Mouse (Mus musculus): ENCODE results near the gene Acap1. TPM values are rescaled to one million over a fixed set of nuclear protein-coding genes. Genes with fewer than 3 reads are reported as not detected.
"Not testable (repeated sequence)": the region's sequence is repeated elsewhere in the genome, so short reads cannot be mapped to it uniquely, and the experiment has no call there.

Gene Acap1
- total RNA-seq, 1 experiment: 9.6 TPM

GRCm38 (mm10) chr11:69918118-69918517 is 22.8 kb upstream of the Acap1 start:
- peaks cover 52% of the 10 kb centered on the region for H3K36me3 ChIP-seq (ENCODE audit: control insufficient read depth, insufficient read depth, low read length, poor library complexity, severe bottlenecking)
- H3K27ac ChIP-seq (ENCODE audit: insufficient read depth, low read depth, low read length, poor library complexity, severe bottlenecking): no peak overlapping the region
- DNase-seq (ENCODE audit: low read depth, low spot score): no peak
- in situ Hi-C loops (cut with MboI; ENCODE audit: low sequenced_read_pairs in 2 of 2, unreplicated experiment in 2 of 2): no loop called here
- H3K9ac ChIP-seq (ENCODE audit: insufficient read depth, low read depth, low read length, poor library complexity, severe bottlenecking): no peak overlapping the region
- TF ChIP-seq ZC3H11A (IDR thresholded peaks at IDR 0.05; ENCODE audit: borderline replicate concordance, low read depth, low read length): no peak
- no peak for TF ChIP-seq ZNF384 (IDR thresholded peaks at IDR 0.05; ENCODE audit: low read depth, low read length)
- TF ChIP-seq MAFK (IDR thresholded peaks at IDR 0.05; ENCODE audit: insufficient read depth, low read depth, low read length): no peak
- H3K4me1 ChIP-seq (ENCODE audit: control insufficient read depth in 2 of 2, insufficient read depth in 2 of 2, low read length in 2 of 2, poor library complexity in 1 of 2): peaks cover 0 to 16% of the 10 kb centered on the region in 2 experiments; a peak in 1 of 4 replicates
- no peaks in the 10 kb centered on the region for H3K9me3 ChIP-seq (ENCODE audit: control insufficient read depth, insufficient read depth, low read depth, low read length)
- H3K4me3 ChIP-seq (ENCODE audit: insufficient read depth in 1 of 2, low read depth in 1 of 2, low read length in 2 of 2, poor library complexity in 1 of 2, severe bottlenecking in 1 of 2): no peak overlapping the region; a peak in 1 of 4 replicates

GRCm38 (mm10) chr11:69917379-69917948 is 22.1 kb upstream of the Acap1 start:
- in situ Hi-C loops (cut with MboI; ENCODE audit: low sequenced_read_pairs in 2 of 2, unreplicated experiment in 2 of 2): no loop called here
- DNase-seq (ENCODE audit: low read depth, low spot score): no peak
- no peak overlapping the region for H3K4me3 ChIP-seq (ENCODE audit: insufficient read depth in 1 of 2, low read depth in 1 of 2, low read length in 2 of 2, poor library complexity in 1 of 2, severe bottlenecking in 1 of 2)
- H3K9me3 ChIP-seq (ENCODE audit: control insufficient read depth, insufficient read depth, low read depth, low read length): no peaks in the 10 kb centered on the region
- peaks cover 0 to 17% of the 10 kb centered on the region in 2 experiments; a peak in 1 of 4 replicates for H3K4me1 ChIP-seq (ENCODE audit: control insufficient read depth in 2 of 2, insufficient read depth in 2 of 2, low read length in 2 of 2, poor library complexity in 1 of 2)
- H3K36me3 ChIP-seq (ENCODE audit: control insufficient read depth, insufficient read depth, low read length, poor library complexity, severe bottlenecking): peaks cover 53% of the 10 kb centered on the region
- H3K9ac ChIP-seq (ENCODE audit: insufficient read depth, low read depth, low read length, poor library complexity, severe bottlenecking): no peak overlapping the region
- TF ChIP-seq ZNF384 (IDR thresholded peaks at IDR 0.05; ENCODE audit: low read depth, low read length): no peak
- no peak for TF ChIP-seq MAFK (IDR thresholded peaks at IDR 0.05; ENCODE audit: insufficient read depth, low read depth, low read length)
- TF ChIP-seq ZC3H11A (IDR thresholded peaks at IDR 0.05; ENCODE audit: borderline replicate concordance, low read depth, low read length): no peak
- TF ChIP-seq HCFC1 (IDR thresholded peaks at IDR 0.05; ENCODE audit: borderline replicate concordance, insufficient read depth, low read length): no peak
- TF ChIP-seq CHD2 (IDR thresholded peaks at IDR 0.05; ENCODE audit: low read depth, low read length): no peak
- no peak overlapping the region for H3K27ac ChIP-seq (ENCODE audit: insufficient read depth, low read depth, low read length, poor library complexity, severe bottlenecking)

- H3K9me3 ChIP-seq (ENCODE audit: control insufficient read depth, insufficient read depth, low read depth, low read length); H3K27ac ChIP-seq (ENCODE audit: insufficient read depth, low read depth, low read length, poor library complexity, severe bottlenecking); H3K4me3 ChIP-seq (ENCODE audit: insufficient read depth in 1 of 2, low read depth in 1 of 2, low read length in 2 of 2, poor library complexity in 1 of 2, severe bottlenecking in 1 of 2); in situ Hi-C loops (cut with MboI; ENCODE audit: low sequenced_read_pairs in 2 of 2, unreplicated experiment in 2 of 2); DNase-seq (ENCODE audit: low read depth, low spot score); H3K9ac ChIP-seq (ENCODE audit: insufficient read depth, low read depth, low read length, poor library complexity, severe bottlenecking): not testable (repeated sequence)
- H3K4me1 ChIP-seq (ENCODE audit: control insufficient read depth in 2 of 2, insufficient read depth in 2 of 2, low read length in 2 of 2, poor library complexity in 1 of 2): peaks cover 0 to 17% of the 10 kb centered on the region in 2 experiments; a peak in 1 of 4 replicates
- peaks cover 56% of the 10 kb centered on the region for H3K36me3 ChIP-seq (ENCODE audit: control insufficient read depth, insufficient read depth, low read length, poor library complexity, severe bottlenecking)
Measured at GRCm38 (mm10) chr11:69916652-69917378, 21.5 kb upstream of the Acap1 start.

GRCm38 (mm10) chr11:69915667-69916627 is 20.6 kb upstream of the Acap1 start:
- Histone ChIP-seq H3K9me3 (ENCODE audit: control insufficient read depth, insufficient read depth, low read depth, low read length) (no peaks in the 10 kb centered on the region), H3K36me3 (ENCODE audit: control insufficient read depth, insufficient read depth, low read length, poor library complexity, severe bottlenecking) (peaks cover 65% of the 10 kb centered on the region), H3K9ac (ENCODE audit: insufficient read depth, low read depth, low read length, poor library complexity, severe bottlenecking) (no peak overlapping the region), H3K27ac (ENCODE audit: insufficient read depth, low read depth, low read length, poor library complexity, severe bottlenecking) (no peak overlapping the region), H3K4me3 (ENCODE audit: insufficient read depth in 1 of 2, low read depth in 1 of 2, low read length in 2 of 2, poor library complexity in 1 of 2, severe bottlenecking in 1 of 2) (no peak overlapping the region), H3K4me1 (ENCODE audit: control insufficient read depth in 2 of 2, insufficient read depth in 2 of 2, low read length in 2 of 2, poor library complexity in 1 of 2) (peaks cover 0 to 17% of the 10 kb centered on the region in 2 experiments; a peak in 1 of 4 replicates)
- no peak for TF ChIP-seq ZC3H11A (IDR thresholded peaks at IDR 0.05; ENCODE audit: borderline replicate concordance, low read depth, low read length)
- TF ChIP-seq CHD2 (IDR thresholded peaks at IDR 0.05; ENCODE audit: low read depth, low read length): no peak
- TF ChIP-seq HCFC1 (IDR thresholded peaks at IDR 0.05; ENCODE audit: borderline replicate concordance, insufficient read depth, low read length): no peak
- no peak for TF ChIP-seq ZNF384 (IDR thresholded peaks at IDR 0.05; ENCODE audit: low read depth, low read length)
- no peak for TF ChIP-seq MAFK (IDR thresholded peaks at IDR 0.05; ENCODE audit: insufficient read depth, low read depth, low read length)
- no peak for DNase-seq (ENCODE audit: low read depth, low spot score)
- in situ Hi-C loops (cut with MboI; ENCODE audit: low sequenced_read_pairs in 2 of 2, unreplicated experiment in 2 of 2): no loop called here

Measured in ES-E14 (cell line).